Mouse (Mus musculus) MEL (cell line): Measurements from ENCODE around the gene Inava. TPM values are rescaled to one million over a fixed set of nuclear protein-coding genes. Genes with fewer than 3 reads are reported as not detected.

ENCODE experiments used
- DNase-seq: peaks from one replicate; pipeline ENCODE4 v3.0.0; 2011; ENCODE audit warnings: low read depth, low spot score
- H3K27ac ChIP-seq: 2 replicates; pipeline ENCODE4 v1.5.1; 2012; ENCODE audit warnings: low read depth, mild to moderate bottlenecking, control low read depth, low read length, moderate library complexity; ENCODE audit not compliant: control insufficient read depth
- H3K27me3 ChIP-seq, 2 experiments: fragments of 150-350 bp in 1 of 2; sonication (generic) in 1 of 2; 2 replicates each; pipeline ENCODE4 v1.6.1; 2012; ENCODE audit warnings: low read length in 2 of 2, mild to moderate bottlenecking in 2 of 2, improper control_type of control experiment in 1 of 2, moderate library complexity in 1 of 2; ENCODE audit not compliant: insufficient read depth in 2 of 2, control insufficient read depth in 1 of 2
- H3K36me3 ChIP-seq, 2 experiments: 2 replicates each; pipeline ENCODE4 v1.6.1; 2012 to 2014; ENCODE audit warnings: low read length in 2 of 2, improper control_type of control experiment in 1 of 2, inconsistent platforms in 1 of 2, mild to moderate bottlenecking in 1 of 2; ENCODE audit not compliant: insufficient read depth in 2 of 2, control insufficient read depth in 1 of 2
- H3K4me1 ChIP-seq, 2 experiments: fragments of 150-350 bp in 1 of 2; sonication (generic) in 1 of 2; 2 replicates each; pipeline ENCODE4 v1.6.1; 2012; ENCODE audit warnings: low read length in 2 of 2, improper control_type of control experiment in 1 of 2, mild to moderate bottlenecking in 1 of 2; ENCODE audit not compliant: insufficient read depth in 2 of 2, control insufficient read depth in 1 of 2
- H3K4me3 ChIP-seq, 2 experiments: fragments of 150-350 bp in 1 of 2; sonication (generic) in 1 of 2; 2 replicates each; pipeline ENCODE4 v1.5.1; 2012; ENCODE audit warnings: low read depth in 2 of 2, low read length in 2 of 2, mild to moderate bottlenecking in 2 of 2, moderate library complexity in 2 of 2, control low read depth in 1 of 2, improper control_type of control experiment in 1 of 2; ENCODE audit not compliant: control insufficient read depth in 1 of 2, insufficient read depth in 1 of 2
- H3K79me2 ChIP-seq: 2 replicates; pipeline ENCODE4 v1.6.1; 2012; ENCODE audit warnings: mild to moderate bottlenecking, low read length, moderate library complexity; ENCODE audit not compliant: control insufficient read depth, poor library complexity, insufficient read depth
- H3K9ac ChIP-seq: 2 replicates; pipeline ENCODE4 v1.6.1; 2012; ENCODE audit warnings: low read depth, mild to moderate bottlenecking, control low read depth, low read length, moderate library complexity; ENCODE audit not compliant: control insufficient read depth, poor library complexity, severe bottlenecking
- H3K9me3 ChIP-seq: fragments of 150-350 bp; sonication (generic); replicated peaks from 2 replicates; pipeline ENCODE4 v1.6.1; 2012; ENCODE audit warnings: mild to moderate bottlenecking, low read length, improper control_type of control experiment, moderate library complexity; ENCODE audit not compliant: insufficient read depth
- BHLHE40 ChIP-seq: IDR thresholded peaks from 2 replicates; pipeline ENCODE4 v1.6.1; 2012; ENCODE audit warnings: low read depth, mild to moderate bottlenecking, inconsistent platforms, low read length, improper control_type of control experiment, borderline replicate concordance
- CHD2 ChIP-seq: IDR thresholded peaks from 2 replicates; pipeline ENCODE4 v1.6.1; 2011; ENCODE audit warnings: low read length, improper control_type of control experiment
- CTCF ChIP-seq, 3 experiments: IDR thresholded peaks in 2 of 3; conservative IDR thresholded peaks in 1 of 3; 2 replicates each; pipeline ENCODE4 v1.5.1; 2011 to 2012; ENCODE audit warnings: low read length in 3 of 3, low read depth in 2 of 3, mild to moderate bottlenecking in 2 of 3, improper control_type of control experiment in 1 of 3, inconsistent platforms in 1 of 3, mixed read lengths in 1 of 3, moderate library complexity in 1 of 3; ENCODE audit not compliant: control insufficient read depth in 1 of 3, insufficient read depth in 1 of 3, poor library complexity in 1 of 3, severe bottlenecking in 1 of 3
- E2F4 ChIP-seq: IDR thresholded peaks from 2 replicates; pipeline ENCODE4 v1.6.1; 2011; ENCODE audit warnings: low read depth, low read length, improper control_type of control experiment, borderline replicate concordance
- ELF1 ChIP-seq: IDR thresholded peaks from 2 replicates; pipeline ENCODE4 v1.6.1; 2014; ENCODE audit warnings: low read depth, mild to moderate bottlenecking, inconsistent platforms, low read length, improper control_type of control experiment, moderate library complexity
- EP300 ChIP-seq, 2 experiments: IDR thresholded peaks; 2 replicates each; pipeline ENCODE4 v1.6.1; 2011; ENCODE audit warnings: improper control_type of control experiment in 2 of 2, low read length in 2 of 2, low read depth in 1 of 2, mild to moderate bottlenecking in 1 of 2
- GABPA ChIP-seq: IDR thresholded peaks from 2 replicates; pipeline ENCODE4 v1.6.1; 2012; ENCODE audit warnings: low read depth, mild to moderate bottlenecking, inconsistent platforms, low read length, improper control_type of control experiment, moderate library complexity
- GATA1 ChIP-seq: IDR thresholded peaks from 2 replicates; pipeline ENCODE4 v1.6.1; 2011; ENCODE audit warnings: low read depth, low read length, improper control_type of control experiment
- HCFC1 ChIP-seq: IDR thresholded peaks from 2 replicates; pipeline ENCODE4 v1.6.1; 2012; ENCODE audit warnings: low read depth, mild to moderate bottlenecking, inconsistent platforms, low read length, improper control_type of control experiment, moderate library complexity
- JUND ChIP-seq: IDR thresholded peaks from 2 replicates; pipeline ENCODE4 v1.6.1; 2011; ENCODE audit warnings: low read depth, mild to moderate bottlenecking, improper control_type of control experiment, low read length
- MEF2A ChIP-seq: IDR thresholded peaks from 2 replicates; pipeline ENCODE4 v1.6.1; 2014; ENCODE audit warnings: low read depth, mild to moderate bottlenecking, inconsistent platforms, low read length, improper control_type of control experiment; ENCODE audit not compliant: poor library complexity, insufficient replicate concordance, severe bottlenecking; ENCODE audit errors: extremely low read depth
- MXI1 ChIP-seq: IDR thresholded peaks from 2 replicates; pipeline ENCODE4 v1.6.1; 2011; ENCODE audit warnings: mild to moderate bottlenecking, low read depth, low read length, improper control_type of control experiment
- NELFE ChIP-seq: IDR thresholded peaks from 2 replicates; pipeline ENCODE4 v1.6.1; 2011; ENCODE audit warnings: low read depth, low read length, improper control_type of control experiment
- NRF1 ChIP-seq: IDR thresholded peaks from 2 replicates; pipeline ENCODE4 v1.6.1; 2014; ENCODE audit warnings: low read depth, mild to moderate bottlenecking, inconsistent platforms, low read length, improper control_type of control experiment, moderate library complexity; ENCODE audit not compliant: poor library complexity, insufficient read depth, severe bottlenecking
- POLR2A ChIP-seq, 2 experiments: IDR thresholded peaks; 2 replicates each; pipeline ENCODE4 v1.6.1; 2011 to 2012; ENCODE audit warnings: low read length in 2 of 2, mild to moderate bottlenecking in 2 of 2, control low read depth in 1 of 2, improper control_type of control experiment in 1 of 2, low read depth in 1 of 2, moderate library complexity in 1 of 2; ENCODE audit not compliant: control insufficient read depth in 1 of 2, insufficient read depth in 1 of 2, poor library complexity in 1 of 2
- POLR2AphosphoS2 ChIP-seq: IDR thresholded peaks from 2 replicates; pipeline ENCODE4 v1.6.1; 2011; ENCODE audit warnings: low read length, improper control_type of control experiment
- RAD21 ChIP-seq: IDR thresholded peaks from 2 replicates; pipeline ENCODE4 v1.6.1; 2011; ENCODE audit warnings: mild to moderate bottlenecking, low read depth, low read length, improper control_type of control experiment
- RCOR1 ChIP-seq: IDR thresholded peaks from 2 replicates; pipeline ENCODE4 v1.6.1; 2012; ENCODE audit warnings: low read depth, mild to moderate bottlenecking, inconsistent platforms, low read length, improper control_type of control experiment
- SIN3A ChIP-seq: IDR thresholded peaks from 2 replicates; pipeline ENCODE4 v1.6.1; 2012; ENCODE audit warnings: low read length, improper control_type of control experiment, inconsistent platforms
- SMC3 ChIP-seq: IDR thresholded peaks from 2 replicates; pipeline ENCODE4 v1.6.1; 2011; ENCODE audit warnings: low read depth, low read length, improper control_type of control experiment
- TAL1 ChIP-seq: IDR thresholded peaks from 2 replicates; pipeline ENCODE4 v1.6.1; 2012; ENCODE audit warnings: mild to moderate bottlenecking, inconsistent platforms, low read length, moderate library complexity, mixed read lengths
- UBTF ChIP-seq: IDR thresholded peaks from 2 replicates; pipeline ENCODE4 v1.6.1; 2012; ENCODE audit warnings: low read depth, mild to moderate bottlenecking, inconsistent platforms, low read length, improper control_type of control experiment, moderate library complexity, borderline replicate concordance; ENCODE audit not compliant: insufficient read depth
- USF2 ChIP-seq, 2 experiments: IDR thresholded peaks; 2 replicates each; pipeline ENCODE4 v1.6.1; 2011 to 2012; ENCODE audit warnings: improper control_type of control experiment in 2 of 2, low read length in 2 of 2, borderline replicate concordance in 1 of 2, inconsistent platforms in 1 of 2, low read depth in 1 of 2, mild to moderate bottlenecking in 1 of 2; ENCODE audit not compliant: insufficient read depth in 1 of 2
- ZC3H11A ChIP-seq: IDR thresholded peaks from 2 replicates; pipeline ENCODE4 v1.6.1; 2012; ENCODE audit warnings: low read depth, mild to moderate bottlenecking, inconsistent platforms, low read length, improper control_type of control experiment
- ZMIZ1 ChIP-seq: IDR thresholded peaks from 2 replicates; pipeline ENCODE4 v1.6.1; 2012; ENCODE audit warnings: low read depth, mild to moderate bottlenecking, inconsistent platforms, low read length, improper control_type of control experiment, moderate library complexity
- ZNF384 ChIP-seq: IDR thresholded peaks from 2 replicates; pipeline ENCODE4 v1.6.1; 2012; ENCODE audit warnings: low read depth, mild to moderate bottlenecking, inconsistent platforms, low read length, improper control_type of control experiment
- polyA plus RNA-seq, 2 experiments: library from polyadenylated mRNA; stranded (reverse) in 1 of 2; unstranded in 1 of 2; fragments of >175 nt in 1 of 2; fragments of >200 nt in 1 of 2; gene quantifications; 2 replicates each; pipeline versions ENCODE4 v1.2.1 to v1.2.4; 2012; ENCODE audit warnings: low replicate concordance in 2 of 2, low read depth in 1 of 2; ENCODE audit not compliant: insufficient read length in 2 of 2, insufficient read depth in 1 of 2, missing spikeins in 1 of 2
- total RNA-seq: library from RNA; depleted of rRNA; stranded (reverse); fragments of 300-350 nt; gene quantifications from 2 replicates; pipeline ENCODE4 v1.2.3, GENCODE M21; 2012

The Inava gene
- total and polyA plus RNA-seq, 3 experiments: 0.12 to 0.65 TPM; not detected in 1

DNA sequence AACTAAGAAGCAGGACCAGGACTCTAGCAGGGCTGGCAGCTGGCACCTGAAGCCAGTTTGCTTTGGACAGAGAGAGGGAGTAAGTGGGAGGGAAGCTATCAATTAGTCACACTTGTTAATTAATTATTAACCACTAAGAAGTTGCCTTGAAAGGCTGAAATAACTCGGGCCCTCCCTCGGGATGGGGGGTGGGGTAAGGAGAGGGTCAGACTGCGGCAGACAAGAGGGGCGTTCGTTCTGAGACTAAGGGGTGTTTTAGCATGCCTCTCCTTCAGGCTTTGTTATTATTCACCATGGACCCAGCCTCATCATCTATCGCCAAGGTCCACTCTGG, 5.1 kb downstream of the Inava start:
- no peak overlapping the region for H3K4me3 ChIP-seq
- H3K36me3 ChIP-seq: no peaks in the 10 kb centered on the region
- no peak for DNase-seq
- no peak overlapping the region for H3K27ac ChIP-seq
- TF ChIP-seq ELF1 (no peak), E2F4 (no peak), RAD21 (no peak), MXI1 (no peak), HCFC1 (no peak), GABPA (no peak), NRF1 (no peak), SIN3A (no peak), POLR2A (IDR thresholded peaks at IDR 0.05; ENCODE audit: control insufficient read depth in 1 of 2, insufficient read depth in 1 of 2, low read depth in 1 of 2, low read length in 2 of 2, poor library complexity in 1 of 2) (no peak), ZNF384 (no peak), UBTF (no peak), BHLHE40 (no peak), CTCF (IDR thresholded peaks at IDR 0.05 in 2 of 3, conservative IDR thresholded peaks at IDR 0.05 in 1 of 3; ENCODE audit: control insufficient read depth in 1 of 3, insufficient read depth in 1 of 3, low read depth in 2 of 3, low read length in 3 of 3, poor library complexity in 1 of 3, severe bottlenecking in 1 of 3) (no peak), CHD2 (no peak), ZMIZ1 (no peak)
- TF ChIP-seq, all 39 proteins: peak for 0
- no peaks in the 10 kb centered on the region for H3K79me2 ChIP-seq
- H3K4me1 ChIP-seq: peaks cover 0 to 3% of the 10 kb centered on the region in 2 experiments; a peak in 1 of 4 replicates
- H3K9ac ChIP-seq: no peak overlapping the region
- H3K9me3 ChIP-seq: no peaks in the 10 kb centered on the region
- no peaks in the 10 kb centered on the region for H3K27me3 ChIP-seq

DNA sequence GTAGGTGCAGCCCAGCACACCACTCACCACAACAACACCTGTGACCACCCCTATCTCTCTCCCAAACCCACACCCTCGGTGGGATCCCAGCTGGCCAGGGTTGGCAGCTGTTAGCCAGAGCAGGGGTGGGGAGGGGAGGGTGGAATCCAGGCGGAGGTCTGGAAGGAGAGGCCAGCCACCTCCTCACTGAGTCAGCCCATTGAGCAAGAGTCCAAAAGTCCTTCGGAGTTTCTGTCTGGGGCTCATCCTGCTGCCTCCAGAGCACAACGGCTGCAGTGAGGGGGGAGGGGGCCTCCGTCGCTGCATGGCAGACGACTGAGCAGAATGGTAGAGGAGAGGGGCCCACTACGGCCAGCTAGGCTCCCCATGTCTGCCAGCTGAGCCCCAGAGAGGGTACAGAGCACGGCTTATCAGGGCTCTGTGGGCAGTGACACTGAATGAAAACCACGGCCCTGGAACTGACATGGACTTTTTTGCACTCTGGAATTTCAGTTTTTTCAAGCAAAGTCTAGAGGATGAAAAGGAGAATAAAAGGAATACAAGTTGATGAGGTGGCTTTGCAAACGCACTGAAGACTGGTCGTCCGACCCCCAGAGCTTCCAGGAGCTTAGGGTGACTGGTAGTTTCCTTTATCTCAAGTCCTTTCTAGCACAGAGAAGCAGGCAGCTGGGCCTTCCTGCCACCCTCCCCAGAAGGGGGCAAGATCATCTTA, 5.6 kb downstream of the Inava start:
- Histone ChIP-seq H3K36me3 (no peaks in the 10 kb centered on the region), H3K4me3 (no peak overlapping the region), H3K79me2 (no peaks in the 10 kb centered on the region), H3K4me1 (peaks cover 0 to 3% of the 10 kb centered on the region in 2 experiments; a peak in 1 of 4 replicates), H3K9me3 (no peaks in the 10 kb centered on the region), H3K27ac (no peak overlapping the region), H3K27me3 (no peaks in the 10 kb centered on the region), H3K9ac (no peak overlapping the region)
- DNase-seq: no peak
- TF ChIP-seq JUND (no peak), ZC3H11A (no peak), NRF1 (no peak), SMC3 (no peak), SIN3A (no peak), ELF1 (no peak), RCOR1 (no peak), TAL1 (no peak), E2F4 (no peak), HCFC1 (no peak), CHD2 (no peak), POLR2AphosphoS2 (no peak), USF2 (IDR thresholded peaks at IDR 0.05; ENCODE audit: borderline replicate concordance in 1 of 2, insufficient read depth in 1 of 2, low read depth in 1 of 2, low read length in 2 of 2) (no peak), MEF2A (no peak), EP300 (IDR thresholded peaks at IDR 0.05; ENCODE audit: low read depth in 1 of 2, low read length in 2 of 2) (no peak), GATA1 (no peak), UBTF (no peak), MXI1 (no peak), NELFE (no peak)
